Mouse (Mus musculus) hindbrain, embryonic 10.5 days (tissue): ENCODE measurements around the gene Fam178b. TPM values are rescaled to one million over a fixed set of nuclear protein-coding genes. Genes with fewer than 3 reads are reported as not detected.
"Not testable (repeated sequence)": the region's sequence is repeated elsewhere in the genome, so short reads cannot be mapped to it uniquely, and the experiment has no call there.

Source experiments
- DNase-seq: peaks from one replicate; pipeline ENCODE4 v3.0.0-alpha.2; 2017; ENCODE audit warnings: low spot score
- H3K27ac ChIP-seq: fragments of 300-500 bp; sonication (generic); 2 replicates; pipeline ENCODE4 v1.5.1; 2016; ENCODE audit warnings: mild to moderate bottlenecking, moderate library complexity
- H3K27me3 ChIP-seq: fragments of 300-500 bp; sonication (generic); 2 replicates; pipeline ENCODE4 v1.6.1; 2016; ENCODE audit warnings: mild to moderate bottlenecking; ENCODE audit not compliant: poor library complexity, insufficient read depth, severe bottlenecking
- H3K36me3 ChIP-seq: fragments of 300-500 bp; sonication (generic); 2 replicates; pipeline ENCODE4 v1.6.1; 2016; ENCODE audit warnings: mild to moderate bottlenecking, moderate library complexity
- H3K4me1 ChIP-seq: fragments of 300-500 bp; sonication (generic); replicated peaks from 2 replicates; pipeline ENCODE4 v1.6.1; 2016; ENCODE audit warnings: mild to moderate bottlenecking
- H3K4me3 ChIP-seq: fragments of 300-500 bp; sonication (generic); 2 replicates; pipeline ENCODE4 v1.5.1; 2016; ENCODE audit warnings: mild to moderate bottlenecking, moderate library complexity
- H3K9me3 ChIP-seq: fragments of 300-500 bp; sonication (generic); 2 replicates; pipeline ENCODE4 v1.6.1; 2016; ENCODE audit warnings: mild to moderate bottlenecking, moderate library complexity
- WGBS: fragments of 180-500 bp; shearing (Covaris S2); methylation state at CpG from one replicate; pipeline ENCODE4 v1.1.7; 2016; 5-methylcytosine and 5-hydroxymethylcytosine counted together
- polyA plus RNA-seq: library from polyadenylated mRNA; unstranded; fragments of >200 nt; fragmentation: Nextera tagmentation; extraction: Ambion mirVana; gene quantifications from 2 replicates; pipeline ENCODE4 v1.2.1, GENCODE M21; 2016

The Fam178b gene
- polyA plus RNA-seq, 1 experiment from 2014 or later, result 0.42 TPM

DNA sequence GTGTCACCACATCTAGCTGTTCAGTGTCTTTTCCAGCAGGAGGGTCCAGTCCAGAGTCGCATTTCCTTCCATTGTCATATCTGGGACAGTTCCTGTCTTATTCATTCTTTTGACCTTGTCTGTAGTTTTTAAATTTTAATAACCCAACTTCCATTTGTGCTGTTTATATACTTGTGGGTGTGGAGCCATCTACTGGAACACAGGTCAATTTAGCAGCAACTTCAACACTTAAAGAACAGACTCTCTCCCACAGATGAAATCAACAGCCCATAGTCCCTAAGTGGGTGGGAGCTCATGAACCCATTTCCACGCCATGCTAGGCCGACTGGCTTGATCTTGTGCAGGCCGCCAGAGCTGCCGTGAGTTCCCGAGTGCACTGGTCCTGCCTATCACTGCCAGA, 13.4 kb upstream of the Fam178b start:
- Histone ChIP-seq H3K36me3 (peaks cover 61% of the 10 kb centered on the region), H3K4me3 (no peak overlapping the region), H3K4me1 (peaks cover 8% of the 10 kb centered on the region), H3K27me3 (no peaks in the 10 kb centered on the region), H3K9me3 (no peaks in the 10 kb centered on the region), H3K27ac (no peak overlapping the region)
- WGBS, result 77% methylated on average over 6 of the region's 6 CpGs
- DNase-seq, result no peak

DNA sequence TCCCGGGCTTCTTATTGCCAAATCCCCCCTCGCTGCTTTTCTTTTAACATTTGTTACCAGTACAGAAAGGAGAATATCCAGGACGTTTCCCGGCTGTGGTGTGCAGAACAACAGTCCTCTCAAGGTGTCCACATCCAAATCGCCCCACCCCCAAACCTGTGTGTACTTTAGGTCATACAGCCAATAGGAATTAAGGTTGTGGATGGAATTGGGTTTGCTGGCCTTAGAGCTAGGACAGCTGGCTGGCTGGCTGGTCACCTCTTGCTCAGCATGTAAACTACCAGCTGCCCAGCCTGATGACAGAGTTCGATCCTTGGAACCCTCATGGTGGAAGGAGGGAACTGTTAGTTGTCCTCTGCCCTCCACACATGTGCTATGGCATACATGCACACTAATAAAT, 11.9 kb upstream of the Fam178b start:
- WGBS, result 91% methylated on average over 6 of the region's 6 CpGs
- no peak for DNase-seq
- peaks cover 46% of the 10 kb centered on the region for H3K36me3 ChIP-seq

DNA sequence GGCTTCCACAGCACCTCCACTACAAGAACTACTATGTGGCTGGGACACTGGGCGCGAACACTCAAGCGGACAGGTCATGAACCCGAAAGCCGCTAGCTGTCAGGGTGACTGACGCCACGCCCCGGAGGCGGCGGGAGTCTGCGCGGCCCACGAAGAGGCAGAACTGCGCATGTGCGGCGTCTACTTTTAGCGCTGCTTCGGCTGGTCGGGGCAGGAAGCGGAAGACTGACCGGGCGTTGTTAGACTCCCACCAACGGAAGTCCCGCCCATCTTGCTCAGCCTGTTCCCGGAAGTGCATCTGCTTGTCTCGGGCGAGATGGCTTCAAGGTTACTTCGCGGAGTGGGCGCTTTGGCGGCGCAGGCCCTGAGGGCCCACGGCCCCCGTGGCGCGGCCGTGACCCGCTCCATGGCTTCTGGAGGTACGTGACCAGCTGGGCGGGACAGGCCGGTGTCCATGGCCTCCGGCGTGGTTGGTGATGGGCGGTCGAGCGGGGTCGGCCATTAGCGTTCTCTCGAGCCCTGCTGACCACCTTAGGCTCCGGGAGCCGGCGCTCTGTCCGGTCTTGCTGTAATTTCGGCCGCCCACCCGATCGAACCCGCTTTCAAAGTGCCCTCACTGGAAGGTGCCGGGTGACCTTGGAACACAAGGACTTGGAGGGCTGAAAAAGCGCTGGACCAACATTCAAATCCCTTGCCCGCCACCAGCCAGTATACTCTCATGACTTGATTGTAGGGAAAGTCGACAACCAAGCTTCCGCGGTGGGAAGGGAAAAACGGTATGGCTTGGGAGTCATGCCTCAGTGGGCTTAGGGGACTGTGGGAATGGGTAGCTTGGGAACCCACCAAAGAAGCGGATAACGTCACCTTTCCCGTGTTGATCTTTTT, 8.5 kb upstream of the Fam178b start, which contains the start of gene Cox5b:
TSS of gene Cox5b (plus strand) at position 179 of the 885 bp plus-strand sequence.
- H3K4me1 ChIP-seq, result peaks cover 16% of the 10 kb centered on the region
- H3K9me3 ChIP-seq, result no peaks in the 10 kb centered on the region
- 1% methylated on average over 68 of the region's 68 CpGs for WGBS
- H3K27me3 ChIP-seq, result no peaks in the 10 kb centered on the region
- DNase-seq, result peak; percentile 99
- peaks cover 28% of the 10 kb centered on the region for H3K36me3 ChIP-seq
- H3K27ac ChIP-seq, result peak within 1 kb of the TSS; percentile 89
- H3K4me3 ChIP-seq, result peak within 1 kb of the TSS; percentile 95

More for the DNA sequence above, 11.9 kb upstream of the Fam178b start:
- Histone ChIP-seq H3K4me1 (peaks cover 16% of the 10 kb centered on the region), H3K4me3 (no peak overlapping the region), H3K9me3 (no peaks in the 10 kb centered on the region), H3K27me3 (no peaks in the 10 kb centered on the region), H3K27ac (no peak overlapping the region)

DNA sequence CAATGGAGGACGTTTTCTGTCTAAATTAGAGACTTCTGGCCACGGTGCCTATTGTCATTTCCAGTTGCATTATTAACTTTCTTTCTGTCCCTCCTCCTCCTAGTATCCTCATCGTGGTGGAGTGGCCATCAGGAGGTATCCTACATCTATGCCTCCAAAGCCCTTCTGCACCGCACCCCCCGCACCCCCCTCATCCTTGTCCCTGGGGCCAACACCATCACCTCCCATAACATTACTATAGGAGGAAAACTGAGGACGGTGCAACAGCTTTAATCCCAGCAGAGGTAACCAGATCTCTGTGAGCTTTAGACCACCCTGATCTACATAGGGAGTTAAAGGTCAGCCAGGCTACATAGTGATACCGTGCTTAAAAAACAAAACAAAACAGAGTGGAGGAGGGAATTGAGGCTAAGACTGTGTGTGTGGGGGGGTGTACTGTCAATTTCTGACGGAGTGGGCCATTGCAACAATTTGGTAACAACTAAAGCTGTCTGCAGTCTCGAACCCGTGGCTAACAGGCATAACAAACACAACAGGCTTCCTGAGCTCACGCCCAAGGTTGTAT, 7.8 kb upstream of the Fam178b start:
- no peaks in the 10 kb centered on the region for H3K9me3 ChIP-seq
- peaks cover 28% of the 10 kb centered on the region for H3K36me3 ChIP-seq
- peak overlapping the region; percentile 95 for H3K4me3 ChIP-seq
- H3K27me3 ChIP-seq, result no peaks in the 10 kb centered on the region
- peaks cover 16% of the 10 kb centered on the region for H3K4me1 ChIP-seq
- WGBS, result 63% methylated on average over 11 of the region's 11 CpGs
- no peak for DNase-seq
- H3K27ac ChIP-seq, result peak overlapping the region; percentile 89

DNA sequence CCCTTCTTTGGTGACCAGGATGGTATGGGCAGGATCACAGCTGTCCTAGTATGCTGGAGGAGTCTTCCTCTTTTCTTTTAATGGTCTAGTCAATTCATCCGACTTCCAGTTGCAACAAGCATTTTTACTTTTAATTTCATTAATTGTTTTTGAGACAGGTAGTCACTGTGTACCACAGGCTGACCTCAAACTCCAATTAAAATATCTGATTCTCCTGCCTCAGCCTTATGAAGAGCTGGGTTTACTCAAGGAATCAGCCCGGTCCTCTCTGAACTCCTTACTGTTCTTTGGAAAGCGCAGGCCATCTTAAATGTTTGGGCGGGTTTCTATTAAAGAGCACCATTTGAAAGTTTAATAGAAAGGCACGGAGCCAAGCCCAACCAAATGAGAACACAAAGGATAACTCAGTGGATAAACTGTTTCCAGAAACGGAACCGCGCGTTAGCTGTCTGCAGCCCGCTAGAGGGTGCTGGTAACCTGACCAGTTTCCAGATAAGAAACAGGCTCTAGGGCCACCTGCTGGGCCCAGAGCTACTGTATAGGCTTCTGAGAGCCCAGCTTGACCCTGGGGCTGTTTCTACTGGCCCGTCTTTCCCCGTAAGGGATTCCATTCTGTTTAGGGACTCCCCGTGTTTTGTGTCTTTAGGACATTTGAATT, 956 bp upstream of the Fam178b start:
- peak; percentile 74 for DNase-seq
- WGBS, result 13% methylated on average over 13 of the region's 13 CpGs
- H3K27ac ChIP-seq, result peak overlapping the region; percentile 54

DNA sequence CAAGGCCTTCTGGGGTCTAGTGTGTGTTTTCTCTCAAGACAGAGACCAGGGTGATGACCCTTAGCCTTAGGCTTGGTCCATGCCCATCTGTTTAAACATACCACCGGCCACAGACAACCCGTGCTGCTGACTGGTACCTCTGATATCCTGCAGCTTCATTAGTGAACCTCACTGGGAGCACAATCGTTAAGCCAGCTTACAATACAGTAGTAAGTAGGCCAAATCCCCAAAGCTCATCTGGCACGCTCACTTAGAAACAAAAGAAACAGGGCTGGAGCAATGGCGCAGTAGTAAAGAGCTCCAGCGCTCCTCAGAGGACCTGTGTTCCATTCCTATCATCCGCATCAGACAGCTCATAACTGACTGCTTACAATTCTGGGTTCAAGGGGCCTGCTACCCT, 2.1 kb downstream of the Fam178b start:
- 56% methylated on average over 7 of the region's 7 CpGs for WGBS
- H3K9me3 ChIP-seq, result no peaks in the 10 kb centered on the region
- H3K4me3 ChIP-seq, result no peak overlapping the region
- no peaks in the 10 kb centered on the region for H3K36me3 ChIP-seq
- peaks cover 13% of the 10 kb centered on the region; the same call in 1 of the 2 replicates for H3K4me1 ChIP-seq
- no peak overlapping the region for H3K27ac ChIP-seq
- no peaks in the 10 kb centered on the region for H3K27me3 ChIP-seq
- DNase-seq, result no peak

More for the DNA sequence above, 956 bp upstream of the Fam178b start:
- no peaks in the 10 kb centered on the region for H3K9me3 ChIP-seq
- peaks cover 13% of the 10 kb centered on the region; the same call in 1 of the 2 replicates for H3K4me1 ChIP-seq
- no peaks in the 10 kb centered on the region for H3K36me3 ChIP-seq
- no peak overlapping the region for H3K4me3 ChIP-seq
- H3K27me3 ChIP-seq, result no peaks in the 10 kb centered on the region

DNA sequence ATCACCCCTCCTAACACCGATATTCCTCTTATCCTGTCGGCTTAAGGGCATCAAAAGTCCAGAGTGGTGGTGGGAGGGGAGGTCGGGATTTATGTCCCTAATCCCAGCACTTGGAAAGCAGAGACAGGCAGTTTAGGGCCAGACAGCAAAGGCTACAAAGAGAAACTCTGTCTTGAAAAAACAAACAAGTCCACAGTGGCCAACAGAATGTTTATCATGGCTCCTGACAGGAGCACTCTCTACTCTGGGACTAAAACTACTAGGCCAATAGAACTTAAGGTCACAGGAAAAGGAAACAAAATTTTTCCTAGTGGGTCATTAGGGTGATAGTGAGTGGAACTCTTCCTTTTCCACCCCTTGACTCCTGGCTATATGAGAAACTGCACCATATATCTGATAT, 8.0 kb downstream of the Fam178b start:
- DNase-seq, result no peak
- H3K4me1 ChIP-seq, result peaks cover 6% of the 10 kb centered on the region
- H3K4me3 ChIP-seq, result no peak overlapping the region
- 61% methylated on average over 3 of the region's 3 CpGs for WGBS
- no peak overlapping the region for H3K27ac ChIP-seq
- no peaks in the 10 kb centered on the region for H3K9me3 ChIP-seq
- H3K27me3 ChIP-seq, result no peaks in the 10 kb centered on the region
- no peaks in the 10 kb centered on the region for H3K36me3 ChIP-seq

DNA sequence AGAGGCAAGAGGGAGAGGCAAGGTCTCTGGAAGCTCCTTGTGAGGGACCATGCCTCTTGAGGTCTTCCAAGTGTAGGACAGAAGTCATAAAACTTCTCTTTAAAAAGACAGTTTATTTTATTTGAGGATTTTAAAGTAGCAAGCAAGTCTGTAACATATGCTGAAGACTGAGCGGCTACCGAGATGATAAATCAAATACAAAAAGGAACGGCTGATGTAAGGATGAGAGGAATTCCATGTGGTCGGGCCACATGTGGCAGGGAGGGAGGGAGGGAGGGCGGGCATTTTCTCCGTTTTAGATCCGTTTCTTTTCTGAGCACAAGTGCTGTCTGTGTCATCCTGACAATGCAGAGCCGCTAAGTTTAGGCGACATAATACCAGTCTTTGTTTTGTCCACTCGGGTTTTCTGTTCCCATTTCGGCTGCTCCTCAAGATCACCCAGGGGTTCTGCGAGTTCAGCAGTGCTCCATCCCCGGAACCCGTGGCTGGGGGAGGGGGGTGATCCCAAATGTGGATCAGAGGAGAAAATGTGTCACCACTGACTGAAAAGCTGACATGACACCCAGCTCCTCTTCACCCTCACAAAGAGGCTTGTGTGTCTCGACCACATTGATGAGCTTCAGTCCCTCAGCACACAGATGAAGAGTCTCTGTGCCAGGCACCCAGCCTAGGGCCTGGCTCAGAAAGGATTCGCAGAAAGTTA, 10.2 kb downstream of the Fam178b start:
- Histone ChIP-seq H3K27me3 (no peaks in the 10 kb centered on the region), H3K27ac (peak overlapping the region; percentile 53; the same call in 1 of the 2 replicates), H3K9me3 (no peaks in the 10 kb centered on the region), H3K36me3 (no peaks in the 10 kb centered on the region), H3K4me3 (no peak overlapping the region), H3K4me1 (peaks cover 6% of the 10 kb centered on the region)
- WGBS, result 49% methylated on average over 16 of the region's 16 CpGs
- DNase-seq, result no peak

DNA sequence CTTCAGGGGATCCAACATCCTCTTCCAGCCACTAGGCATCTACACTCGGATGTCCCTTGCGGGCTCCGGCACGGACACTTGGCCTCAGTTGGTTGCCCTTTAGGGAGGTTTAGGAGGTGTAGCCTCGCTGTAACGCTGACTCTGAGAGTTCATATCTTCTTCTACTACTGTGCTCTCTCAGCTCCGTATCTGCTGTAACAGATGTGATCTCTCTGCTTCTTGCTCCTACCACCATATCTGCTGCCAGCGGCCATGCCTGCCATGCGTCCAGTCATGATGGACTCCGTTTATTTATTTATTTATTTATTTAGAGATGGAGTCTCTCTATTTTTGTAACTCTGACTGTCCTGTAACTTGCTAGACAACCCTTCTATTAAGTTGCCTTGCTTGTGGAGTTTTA, 11.7 kb downstream of the Fam178b start:
- peaks cover 6% of the 10 kb centered on the region for H3K4me1 ChIP-seq
- WGBS, result 91% methylated on average over 10 of the region's 10 CpGs

DNA sequence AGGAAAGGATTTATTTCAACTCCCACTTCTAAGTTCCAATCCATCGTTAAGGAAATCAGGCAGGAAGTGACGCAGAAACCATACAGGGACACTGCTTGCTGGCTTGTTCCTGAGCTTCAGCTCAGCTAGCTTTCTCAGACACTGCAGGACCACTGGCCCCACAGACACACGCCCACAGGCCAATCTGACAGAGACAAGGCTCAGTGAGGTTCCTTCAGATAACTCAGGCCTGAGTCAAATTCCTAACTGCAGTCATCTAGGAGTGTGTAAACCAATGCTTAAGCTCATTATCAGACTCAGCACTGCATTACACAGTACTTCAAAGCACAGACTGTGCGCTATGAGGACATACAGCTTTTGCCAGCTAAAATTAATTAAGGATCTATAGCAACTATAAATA, 12.7 kb downstream of the Fam178b start:
- Histone ChIP-seq H3K9me3 (no peaks in the 10 kb centered on the region), H3K27ac (no peak overlapping the region), H3K4me3 (no peak overlapping the region), H3K36me3 (no peaks in the 10 kb centered on the region), H3K4me1 (peaks cover 10% of the 10 kb centered on the region), H3K27me3 (no peaks in the 10 kb centered on the region)
- 80% methylated on average over 4 of the region's 4 CpGs for WGBS
- DNase-seq, result no peak

More for the DNA sequence above, 11.7 kb downstream of the Fam178b start:
- no peak overlapping the region for H3K27ac ChIP-seq
- H3K9me3 ChIP-seq, result no peaks in the 10 kb centered on the region
- H3K36me3 ChIP-seq, result no peaks in the 10 kb centered on the region
- DNase-seq, result no peak
- H3K27me3 ChIP-seq, result no peaks in the 10 kb centered on the region
- H3K4me3 ChIP-seq, result no peak overlapping the region

DNA sequence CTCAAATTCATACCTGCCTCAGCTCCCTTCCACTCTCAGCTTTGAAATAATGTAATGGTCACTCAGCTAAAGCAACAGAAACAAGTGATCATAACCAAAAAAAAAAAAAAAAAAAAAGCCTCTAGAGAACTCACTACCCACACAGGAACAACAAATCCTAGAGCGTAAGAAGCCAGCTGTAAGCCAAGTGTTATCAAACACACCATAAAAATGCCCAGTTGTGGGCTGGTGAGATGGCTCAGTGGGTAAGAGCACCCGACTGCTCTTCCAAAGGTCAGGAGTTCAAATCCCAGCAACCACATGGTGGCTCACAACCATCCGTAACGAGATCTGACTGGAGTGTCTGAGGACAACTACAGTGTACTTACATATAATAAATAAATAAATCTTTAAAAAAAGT, 15.0 kb downstream of the Fam178b start:
- H3K27ac ChIP-seq, H3K36me3 ChIP-seq, DNase-seq, H3K9me3 ChIP-seq, H3K27me3 ChIP-seq, H3K4me3 ChIP-seq, H3K4me1 ChIP-seq: not testable (repeated sequence)
- WGBS, result 75% methylated on average over 4 of the region's 4 CpGs

DNA sequence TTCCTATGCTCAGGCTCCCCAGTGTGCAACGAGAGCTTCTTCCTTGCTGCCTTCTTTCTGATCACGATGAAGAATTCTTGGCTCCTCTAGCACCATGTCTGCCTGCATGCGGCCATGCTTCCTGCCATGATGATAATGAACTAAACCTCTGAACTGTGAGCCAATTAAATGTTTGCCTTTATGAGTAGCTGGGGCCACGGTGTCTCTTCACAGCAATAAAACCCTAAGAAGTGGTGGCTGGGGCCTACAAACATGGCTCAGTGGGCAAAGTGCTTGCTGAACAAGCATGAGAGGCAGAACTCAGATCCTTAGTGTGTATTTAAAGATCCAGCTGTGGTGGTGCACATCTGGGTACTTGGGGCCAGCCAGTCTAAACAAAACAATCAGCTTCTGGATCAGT, 17.0 kb downstream of the Fam178b start:
- no peaks in the 10 kb centered on the region for H3K36me3 ChIP-seq
- no peaks in the 10 kb centered on the region for H3K27me3 ChIP-seq
- H3K4me3 ChIP-seq, result no peak overlapping the region
- WGBS, result 71% methylated on average over 4 of the region's 4 CpGs
- DNase-seq, result no peak
- no peaks in the 10 kb centered on the region for H3K9me3 ChIP-seq
- H3K27ac ChIP-seq, result no peak overlapping the region
- H3K4me1 ChIP-seq, result peaks cover 5% of the 10 kb centered on the region; the same call in 1 of the 2 replicates
